Mouse (Mus musculus) MEL (cell line): ENCODE measurements around the gene Rcsd1.

Experiments used
- BHLHE40 ChIP-seq: IDR thresholded peaks from 2 replicates; pipeline ENCODE4 v1.6.1; 2012; ENCODE audit warnings: low read depth, mild to moderate bottlenecking, inconsistent platforms, low read length, improper control_type of control experiment, borderline replicate concordance
- CHD1 ChIP-seq: IDR thresholded peaks from 2 replicates; pipeline ENCODE4 v1.6.1; 2012; ENCODE audit warnings: low read depth, mild to moderate bottlenecking, inconsistent platforms, low read length, improper control_type of control experiment
- CHD2 ChIP-seq: IDR thresholded peaks from 2 replicates; pipeline ENCODE4 v1.6.1; 2011; ENCODE audit warnings: low read length, improper control_type of control experiment
- CTCF ChIP-seq, 3 experiments: IDR thresholded peaks in 2 of 3; conservative IDR thresholded peaks in 1 of 3; 2 replicates each; pipeline ENCODE4 v1.5.1; 2011 to 2012; ENCODE audit warnings: low read length in 3 of 3, low read depth in 2 of 3, mild to moderate bottlenecking in 2 of 3, improper control_type of control experiment in 1 of 3, inconsistent platforms in 1 of 3, mixed read lengths in 1 of 3, moderate library complexity in 1 of 3; ENCODE audit not compliant: control insufficient read depth in 1 of 3, insufficient read depth in 1 of 3, poor library complexity in 1 of 3, severe bottlenecking in 1 of 3
- E2F4 ChIP-seq: IDR thresholded peaks from 2 replicates; pipeline ENCODE4 v1.6.1; 2011; ENCODE audit warnings: low read depth, low read length, improper control_type of control experiment, borderline replicate concordance
- EP300 ChIP-seq, 2 experiments: IDR thresholded peaks; 2 replicates each; pipeline ENCODE4 v1.6.1; 2011; ENCODE audit warnings: improper control_type of control experiment in 2 of 2, low read length in 2 of 2, low read depth in 1 of 2, mild to moderate bottlenecking in 1 of 2
- GATA1 ChIP-seq: IDR thresholded peaks from 2 replicates; pipeline ENCODE4 v1.6.1; 2011; ENCODE audit warnings: low read depth, low read length, improper control_type of control experiment
- HCFC1 ChIP-seq: IDR thresholded peaks from 2 replicates; pipeline ENCODE4 v1.6.1; 2012; ENCODE audit warnings: low read depth, mild to moderate bottlenecking, inconsistent platforms, low read length, improper control_type of control experiment, moderate library complexity
- MAFK ChIP-seq: IDR thresholded peaks from 2 replicates; pipeline ENCODE4 v1.6.1; 2011; ENCODE audit warnings: low read depth, mild to moderate bottlenecking, low read length, improper control_type of control experiment, borderline replicate concordance
- POLR2A ChIP-seq, 2 experiments: IDR thresholded peaks; 2 replicates each; pipeline ENCODE4 v1.6.1; 2011 to 2012; ENCODE audit warnings: low read length in 2 of 2, mild to moderate bottlenecking in 2 of 2, control low read depth in 1 of 2, improper control_type of control experiment in 1 of 2, low read depth in 1 of 2, moderate library complexity in 1 of 2; ENCODE audit not compliant: control insufficient read depth in 1 of 2, insufficient read depth in 1 of 2, poor library complexity in 1 of 2
- POLR2AphosphoS2 ChIP-seq: IDR thresholded peaks from 2 replicates; pipeline ENCODE4 v1.6.1; 2011; ENCODE audit warnings: low read length, improper control_type of control experiment
- TAL1 ChIP-seq: IDR thresholded peaks from 2 replicates; pipeline ENCODE4 v1.6.1; 2012; ENCODE audit warnings: mild to moderate bottlenecking, inconsistent platforms, low read length, moderate library complexity, mixed read lengths
- TBP ChIP-seq: IDR thresholded peaks from 2 replicates; pipeline ENCODE4 v1.8.0; 2011; ENCODE audit warnings: low read depth, low read length, improper control_type of control experiment

DNA sequence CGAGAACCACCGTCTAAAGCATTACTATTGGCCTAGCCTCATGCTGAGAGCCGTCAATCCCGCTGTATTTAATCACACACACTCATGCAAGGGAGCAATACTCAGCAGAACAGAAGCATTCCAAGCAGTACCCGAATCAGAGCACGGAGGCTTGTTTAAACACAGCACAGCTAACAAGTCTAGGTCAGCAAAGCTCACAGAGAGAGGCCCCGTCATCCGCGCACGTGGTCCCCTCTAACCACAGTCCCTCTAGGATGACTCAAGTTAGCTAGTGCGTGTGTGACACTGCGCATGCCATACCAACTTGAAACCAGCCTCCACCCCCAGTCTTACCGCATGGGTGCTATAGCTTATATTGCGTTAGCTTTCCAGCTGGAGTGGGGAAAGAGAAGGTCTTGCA lies 106.3 kb downstream of the Rcsd1 start:
- no peak for TF ChIP-seq TBP
- TF ChIP-seq POLR2A (IDR thresholded peaks at IDR 0.05; ENCODE audit: control insufficient read depth in 1 of 2, insufficient read depth in 1 of 2, low read depth in 1 of 2, low read length in 2 of 2, poor library complexity in 1 of 2): no peak
- TF ChIP-seq E2F4: no peak
- TF ChIP-seq CTCF (IDR thresholded peaks at IDR 0.05 in 2 of 3, conservative IDR thresholded peaks at IDR 0.05 in 1 of 3; ENCODE audit: control insufficient read depth in 1 of 3, insufficient read depth in 1 of 3, low read depth in 2 of 3, low read length in 3 of 3, poor library complexity in 1 of 3, severe bottlenecking in 1 of 3): no peak
- no peak for TF ChIP-seq TAL1
- no peak for TF ChIP-seq BHLHE40
- no peak for TF ChIP-seq EP300 (IDR thresholded peaks at IDR 0.05; ENCODE audit: low read depth in 1 of 2, low read length in 2 of 2)
- TF ChIP-seq MAFK: no peak
- TF ChIP-seq POLR2AphosphoS2: no peak
- no peak for TF ChIP-seq CHD1
- no peak for TF ChIP-seq GATA1
- no peak for TF ChIP-seq CHD2
- TF ChIP-seq HCFC1: no peak
